ENCODE assay signal across 20 mouse cellular contexts in genomic region chr14:47294136-47294535, GRCm38 (mm10). TPM values are rescaled to one million over a fixed set of nuclear protein-coding genes. Genes with fewer than 3 reads are reported as not detected.
A peak's percentile ranks its signal among the peaks of the same experiment; 100 is the strongest.
DNase-seq lines count a peak whose midpoint lies in the region; ATAC-seq and TF ChIP-seq lines count a peak whose summit lies in the region.
"Had no signal": no experiment of that assay in that cellular context is flagged by ENCODE, and none has a peak within 500 bp of the region (broad histone marks: within the 10 kb centered on the region; RNA-seq: fewer than 3 reads in every experiment).

No protein-coding gene starts in this region.

- TF ChIP-seq CTCF in liver, postnatal 0 days (IDR thresholded peaks at IDR 0.05; ENCODE audit: low read depth) = no peak

- H3K27ac ChIP-seq in liver, postnatal 0 days (ENCODE audit: low read depth) = peak overlapping the region; percentile 46
- no peak overlapping the region for H3K27ac ChIP-seq in forebrain, embryonic 15.5 days (replicated peaks)
- H3K27ac ChIP-seq: embryonic facial prominence, embryonic 13.5 days; hindbrain, embryonic 15.5 days; midbrain, embryonic 12.5 days had no signal

- peaks cover 22% of the 10 kb centered on the region for H3K4me1 ChIP-seq in liver, postnatal 0 days (ENCODE audit: insufficient read depth)
- H3K4me1 ChIP-seq in forebrain, embryonic 15.5 days = peaks cover 10% of the 10 kb centered on the region

- peak; percentile 21 for DNase-seq in embryo, embryonic 11 days
- DNase-seq in embryo, embryonic 10 days (ENCODE audit: low spot score) = no peak
- DNase-seq in kidney, postnatal 14 days = peak; percentile 18
- DNase-seq in kidney, postnatal 36 days = no peak
- DNase-seq in MN1 (ENCODE audit: low spot score) = peak; percentile 37
- DNase-seq in liver, postnatal 0 days = no peak
- no peak for DNase-seq in Muller cell, postnatal 12 days (ENCODE audit: inconsistent ontology term)
- DNase-seq: cerebellum, adult 2 months; heart, postnatal 14 days; kidney, adult 8-10 months; lung, embryonic 14.5 days; lung, postnatal 36 days; right cerebral cortex, postnatal 4 days had no signal

- no peak overlapping the region for H3K4me3 ChIP-seq in liver, postnatal 0 days (ENCODE audit: low read depth, low read length)
- no peak overlapping the region for H3K4me3 ChIP-seq in forebrain, embryonic 15.5 days
- H3K4me3 ChIP-seq: embryonic facial prominence, embryonic 13.5 days; hindbrain, embryonic 15.5 days; midbrain, embryonic 12.5 days; myocyte had no signal

- H3K27me3 ChIP-seq in liver, postnatal 0 days (ENCODE audit: insufficient read depth, low read length) = no peaks in the 10 kb centered on the region
- H3K27me3 ChIP-seq in forebrain, embryonic 15.5 days = no peaks in the 10 kb centered on the region
- H3K27me3 ChIP-seq: embryonic facial prominence, embryonic 13.5 days; hindbrain, embryonic 15.5 days; midbrain, embryonic 12.5 days had no signal

- ATAC-seq in liver, postnatal 0 days = no peak
- no peak for ATAC-seq in forebrain, embryonic 15.5 days (replicated peaks)
- ATAC-seq: forebrain, embryonic 16.5 days had no signal

- peak overlapping the region; percentile 5; the same call in 1 of the 2 replicates for H3K4me2 ChIP-seq in liver, postnatal 0 days (ENCODE audit: low read depth, low read length)
- no peak overlapping the region for H3K4me2 ChIP-seq in forebrain, embryonic 15.5 days (replicated peaks)
- H3K4me2 ChIP-seq: embryonic facial prominence, embryonic 13.5 days; heart, embryonic 11.5 days; hindbrain, embryonic 15.5 days; lung, embryonic 14.5 days; midbrain, embryonic 12.5 days had no signal

- TF ChIP-seq EP300 in liver, postnatal 0 days (IDR thresholded peaks at IDR 0.05; ENCODE audit: low read depth) = no peak

- WGBS in liver, postnatal 0 days (ENCODE audit: insufficient replicate concordance) = 45% methylated on average over 4 of the region's 4 CpGs
- WGBS in forebrain, embryonic 15.5 days = 44% methylated on average over 4 of the region's 4 CpGs

- H3K36me3 ChIP-seq in liver, postnatal 0 days (replicated peaks; ENCODE audit: insufficient read depth, low read length) = peaks cover 14% of the 10 kb centered on the region
- no peaks in the 10 kb centered on the region; the same call in 1 of the 2 replicates for H3K36me3 ChIP-seq in forebrain, embryonic 15.5 days

- no peaks in the 10 kb centered on the region for H3K9me3 ChIP-seq in liver, postnatal 0 days (ENCODE audit: low read length)
- no peaks in the 10 kb centered on the region for H3K9me3 ChIP-seq in forebrain, embryonic 15.5 days
- H3K9me3 ChIP-seq: embryonic facial prominence, embryonic 13.5 days; hindbrain, embryonic 15.5 days; midbrain, embryonic 12.5 days had no signal

- no peak overlapping the region; the same call in 1 of the 2 replicates for H3K9ac ChIP-seq in liver, postnatal 0 days (replicated peaks)
- no peak overlapping the region for H3K9ac ChIP-seq in forebrain, embryonic 15.5 days (replicated peaks)
- H3K9ac ChIP-seq: embryonic facial prominence, embryonic 13.5 days; hindbrain, embryonic 15.5 days; lung, embryonic 14.5 days; midbrain, embryonic 12.5 days had no signal

RNA-seq across cellular contexts. Expression of gene Mapk1ip1l, which starts 3.9 kb away (rescaled TPM):
- 15.1 and 16.6 TPM in 2 replicates for polyA plus RNA-seq in liver, postnatal 0 days (2015; fragmentation: Nextera tagmentation; extraction: Ambion mirVana)
- 58.8 and 59.7 TPM in 2 replicates for polyA plus RNA-seq in forebrain, embryonic 15.5 days (2015; fragmentation: Nextera tagmentation; extraction: Ambion mirVana)

RNA-seq across cellular contexts. Expression of gene Socs4, which starts 17.4 kb away (rescaled TPM):
- 1.7 and 1.9 TPM in 2 replicates for polyA plus RNA-seq in liver, postnatal 0 days (2015; fragmentation: Nextera tagmentation; extraction: Ambion mirVana)
- 3.1 and 3.6 TPM in 2 replicates for polyA plus RNA-seq in forebrain, embryonic 15.5 days (2015; fragmentation: Nextera tagmentation; extraction: Ambion mirVana)

RNA-seq across cellular contexts. Expression of gene Wdhd1, which starts 17.5 kb away (rescaled TPM):
- 10.1 and 13.7 TPM in 2 replicates for polyA plus RNA-seq in liver, postnatal 0 days (2015; fragmentation: Nextera tagmentation; extraction: Ambion mirVana)
- polyA plus RNA-seq in forebrain, embryonic 15.5 days (2015; fragmentation: Nextera tagmentation; extraction: Ambion mirVana) = 17.7 and 19.9 TPM in 2 replicates

Comparison
In these comparisons a context has a peak if more than half of its experiments do, and no peak if none do; other contexts are left out.
1. DNase-seq: peak in embryo, embryonic 11 days (single experiment), kidney, postnatal 14 days (single experiment) and MN1 (single experiment); none in embryo, embryonic 10 days (single experiment), kidney, postnatal 36 days (0 of 2), liver, postnatal 0 days (single experiment) and Muller cell, postnatal 12 days (single experiment).